Mouse (Mus musculus) v-Abl transformed pro-B cells (cell line): ENCODE measurements around the gene Ptpre.
"Not testable (repeated sequence)": the region's sequence is repeated elsewhere in the genome, so short reads cannot be mapped to it uniquely, and the experiment has no call there.

Source experiments
- in situ Hi-C, 2 experiments: fragments of 400-800 bp; cut with MboI; formaldehyde crosslinking; loops; one replicate each; pipeline ENCODE4 v1.15.1; 2025; ENCODE audit not compliant: unreplicated experiment in 2 of 2

Gene Ptpre

GRCm38 (mm10) chr7:135668852-135669739, 131.8 kb downstream of the Ptpre start:
- in situ Hi-C loops, result loop anchor here (5.0 to 25.0 kb wide), 2 partner anchors 37 to 2007 kb away; no protein-coding TSS in a partner anchor

GRCm38 (mm10) chr7:135673576-135673975, 136.3 kb downstream of the Ptpre start:
- in situ Hi-C loops, result loop anchor here in 1 of 2 experiments (25.0 kb wide), 1 partner anchor 2011 kb away; no protein-coding TSS in a partner anchor

GRCm38 (mm10) chr7:135676722-135677121, 139.4 kb downstream of the Ptpre start:
- in situ Hi-C loops, result no loop called here

- in situ Hi-C loops, result loop anchor here (5.0 kb wide), 1 partner anchor 57 kb away; no protein-coding TSS in a partner anchor
These were observed 143.1 kb downstream of the Ptpre start for GRCm38 (mm10) chr7:135680334-135680733.

GRCm38 (mm10) chr7:135684098-135684497, 146.8 kb downstream of the Ptpre start:
- in situ Hi-C loops, result loop anchor here (5.0 kb wide), 1 partner anchor 53 kb away; no protein-coding TSS in a partner anchor

GRCm38 (mm10) chr7:135684938-135685337, 147.7 kb downstream of the Ptpre start:
- in situ Hi-C loops, result loop anchor here (5.0 kb wide), 1 partner anchor 52 kb away; no protein-coding TSS in a partner anchor

- in situ Hi-C loops, result no loop called here
These were observed 152.1 kb downstream of the Ptpre start for GRCm38 (mm10) chr7:135689396-135689795.

- in situ Hi-C loops, result no loop called here
These were observed 154.7 kb downstream of the Ptpre start for GRCm38 (mm10) chr7:135691941-135692340.

GRCm38 (mm10) chr7:135694130-135694529, 156.8 kb downstream of the Ptpre start:
- in situ Hi-C loops, result no loop called here

- in situ Hi-C loops, result no loop called here
These were observed 157.5 kb downstream of the Ptpre start for GRCm38 (mm10) chr7:135694796-135695195.

- in situ Hi-C loops, result no loop called here
These were observed 158.8 kb downstream of the Ptpre start for GRCm38 (mm10) chr7:135696127-135696526.

GRCm38 (mm10) chr7:135697021-135697740, 159.9 kb downstream of the Ptpre start:
- in situ Hi-C loops, result not testable (repeated sequence)

GRCm38 (mm10) chr7:135698362-135698761, 161.1 kb downstream of the Ptpre start:
- in situ Hi-C loops, result no loop called here

GRCm38 (mm10) chr7:135699351-135699750, 162.1 kb downstream of the Ptpre start:
- in situ Hi-C loops, result not testable (repeated sequence)

GRCm38 (mm10) chr7:135703600-135704148, 166.4 kb downstream of the Ptpre start:
- in situ Hi-C loops, result loop anchor here (25.0 kb wide), 3 partner anchors 1734 to 1884 kb away; partner anchors contain the start of gene Glrx3 (in 1 of the 2)

- in situ Hi-C loops, result loop anchor here (25.0 kb wide), 3 partner anchors 1733 to 1883 kb away; partner anchors contain the start of gene Glrx3 (in 1 of the 2)
These were observed 167.0 kb downstream of the Ptpre start for GRCm38 (mm10) chr7:135704251-135704650.

GRCm38 (mm10) chr7:135705083-135705482, 167.8 kb downstream of the Ptpre start:
- in situ Hi-C loops, result loop anchor here (25.0 kb wide), 3 partner anchors 1732 to 1882 kb away; partner anchors contain the start of gene Glrx3 (in 1 of the 2)

- in situ Hi-C loops, result loop anchor here (25.0 kb wide), 3 partner anchors 1732 to 1882 kb away; partner anchors contain the start of gene Glrx3 (in 1 of the 2)
These were observed 168.5 kb downstream of the Ptpre start for GRCm38 (mm10) chr7:135705753-135706152.

GRCm38 (mm10) chr7:135710702-135711101, 173.4 kb downstream of the Ptpre start:
- in situ Hi-C loops, result loop anchor here (25.0 kb wide), 3 partner anchors 1727 to 1877 kb away; partner anchors contain the start of gene Glrx3 (in 1 of the 2)

GRCm38 (mm10) chr7:135712534-135712933, 175.3 kb downstream of the Ptpre start:
- in situ Hi-C loops, result loop anchor here (25.0 kb wide), 3 partner anchors 1725 to 1875 kb away; partner anchors contain the start of gene Glrx3 (in 1 of the 2)
